Mouse (Mus musculus) heart, adult 9 months (tissue): ENCODE data around the gene Arhgap44.

Experiments used
- DNase-seq, 2 experiments: peaks; one replicate each; pipeline ENCODE4 v3.0.0; 2022; ENCODE audit warnings: low spot score in 2 of 2

The Arhgap44 gene

GRCm38 (mm10) chr11:65137145-65137652 lies 25.6 kb downstream of the Arhgap44 start:
- no peak for DNase-seq

GRCm38 (mm10) chr11:65135251-65135739 lies 27.5 kb downstream of the Arhgap44 start:
- no peak for DNase-seq

GRCm38 (mm10) chr11:65133661-65134060 lies 29.1 kb downstream of the Arhgap44 start:
- no peak for DNase-seq

- DNase-seq, result no peak
These were observed 33.7 kb downstream of the Arhgap44 start for GRCm38 (mm10) chr11:65129110-65129509.

- no peak for DNase-seq
These were observed 34.1 kb downstream of the Arhgap44 start for GRCm38 (mm10) chr11:65128666-65129065.

- no peak for DNase-seq
These were observed 36.2 kb downstream of the Arhgap44 start for GRCm38 (mm10) chr11:65126566-65126965.

- DNase-seq, result peak; percentile 34 to 50
These were observed 37.8 kb downstream of the Arhgap44 start for GRCm38 (mm10) chr11:65124913-65125418.

- no peak for DNase-seq
These were observed 42.5 kb downstream of the Arhgap44 start for GRCm38 (mm10) chr11:65120276-65120675.

- DNase-seq, result no peak
These were observed 47.0 kb downstream of the Arhgap44 start for GRCm38 (mm10) chr11:65115811-65116210.

- DNase-seq, result no peak
These were observed 50.7 kb downstream of the Arhgap44 start for GRCm38 (mm10) chr11:65112086-65112485.

- no peak for DNase-seq
These were observed 51.1 kb downstream of the Arhgap44 start for GRCm38 (mm10) chr11:65111651-65112050.

GRCm38 (mm10) chr11:65110058-65110457 lies 52.7 kb downstream of the Arhgap44 start:
- DNase-seq, result no peak

- DNase-seq, result no peak
These were observed 55.0 kb downstream of the Arhgap44 start for GRCm38 (mm10) chr11:65107734-65108171.

- no peak for DNase-seq
These were observed 55.6 kb downstream of the Arhgap44 start for GRCm38 (mm10) chr11:65107151-65107550.

GRCm38 (mm10) chr11:65104076-65104475 lies 58.7 kb downstream of the Arhgap44 start:
- DNase-seq, result peak; percentile 21 to 29

- DNase-seq, result no peak
These were observed 61.6 kb downstream of the Arhgap44 start for GRCm38 (mm10) chr11:65101206-65101605.

GRCm38 (mm10) chr11:65100031-65100430 lies 62.7 kb downstream of the Arhgap44 start:
- no peak for DNase-seq

GRCm38 (mm10) chr11:65097526-65098070 lies 65.2 kb downstream of the Arhgap44 start:
- DNase-seq, result no peak

- no peak for DNase-seq
These were observed 65.9 kb downstream of the Arhgap44 start for GRCm38 (mm10) chr11:65096866-65097265.

- no peak for DNase-seq
These were observed 69.9 kb downstream of the Arhgap44 start for GRCm38 (mm10) chr11:65092851-65093250.

- no peak for DNase-seq
These were observed 72.4 kb downstream of the Arhgap44 start for GRCm38 (mm10) chr11:65090386-65090785.

- DNase-seq, result no peak
These were observed 72.8 kb downstream of the Arhgap44 start for GRCm38 (mm10) chr11:65089982-65090381.

- DNase-seq, result no peak
These were observed 73.5 kb downstream of the Arhgap44 start for GRCm38 (mm10) chr11:65089282-65089681.
